Mouse (Mus musculus) CH12.LX (cell line): ENCODE results near the gene Ablim1.

Source experiments
- CTCF ChIP-seq, 2 experiments: IDR thresholded peaks in 1 of 2; conservative IDR thresholded peaks in 1 of 2; 2 replicates each; pipeline ENCODE4 v1.5.1; 2011 to 2012; ENCODE audit warnings: low read depth in 2 of 2, low read length in 2 of 2, improper control_type of control experiment in 1 of 2, inconsistent platforms in 1 of 2, mild to moderate bottlenecking in 1 of 2, moderate library complexity in 1 of 2
- POLR2A ChIP-seq: IDR thresholded peaks from 2 replicates; pipeline ENCODE4 v1.6.1; 2011; ENCODE audit warnings: low read depth, mild to moderate bottlenecking, improper control_type of control experiment, low read length
- POLR2AphosphoS2 ChIP-seq: IDR thresholded peaks from 2 replicates; pipeline ENCODE4 v1.6.1; 2011; ENCODE audit warnings: low read depth, low read length, improper control_type of control experiment

GRCm38 (mm10) chr19:57323087-57323486 is 8.4 kb upstream of the Ablim1 start:
- no peak for TF ChIP-seq POLR2AphosphoS2
- TF ChIP-seq CTCF (conservative IDR thresholded peaks at IDR 0.05 in 1 of 2, IDR thresholded peaks at IDR 0.05 in 1 of 2; ENCODE audit: low read depth in 2 of 2, low read length in 2 of 2) = peak in 1 of 2 experiments; percentile 52; a peak in 2 of 4 replicates
- TF ChIP-seq POLR2A = no peak
